Mouse (Mus musculus) kidney, embryonic 16.5 days (tissue): ENCODE data around the gene Gm2022. TPM values are rescaled to one million over a fixed set of nuclear protein-coding genes. Genes with fewer than 3 reads are reported as not detected.

Experiments
- polyA plus RNA-seq: library from polyadenylated mRNA; unstranded; fragments of >200 nt; fragmentation: Nextera tagmentation; extraction: Ambion mirVana; gene quantifications from 2 replicates; pipeline ENCODE4 v1.2.1, GENCODE M21; 2015

The Gm2022 gene
- polyA plus RNA-seq, 1 experiment from 2014 or later = not detected

Other genes starting within 250 kb of the Gm2022 start
- not detected in 2 replicates for gene Gm21319, start 119.6 kb upstream of the Gm2022 start, polyA plus RNA-seq
- not detected in 2 replicates for gene Gm21936, start 99.9 kb upstream of the Gm2022 start, polyA plus RNA-seq
- not detected in 2 replicates for gene BB287469, start 78.8 kb upstream of the Gm2022 start, polyA plus RNA-seq
- not detected in 2 replicates for gene Gm2001, start 53.0 kb upstream of the Gm2022 start, polyA plus RNA-seq
- gene Gm2016, start 21.3 kb upstream of the Gm2022 start, polyA plus RNA-seq = 0.13 TPM in 1 of 2 replicates, not detected in the other
- gene Gm2035, start 24.5 kb downstream of the Gm2022 start, polyA plus RNA-seq = not detected in 2 replicates
- gene Gm2042, start 58.7 kb downstream of the Gm2022 start, polyA plus RNA-seq = not detected in 2 replicates
- gene Gm2075, start 116.5 kb downstream of the Gm2022 start, polyA plus RNA-seq = not detected in 2 replicates
- gene Gm6803, start 123.4 kb downstream of the Gm2022 start, polyA plus RNA-seq = not detected in 2 replicates
- gene Gm2056, start 131.6 kb downstream of the Gm2022 start, polyA plus RNA-seq = not detected in 2 replicates
- gene Gm16368, start 188.3 kb downstream of the Gm2022 start, polyA plus RNA-seq = not detected in 2 replicates